Mouse (Mus musculus) left cerebral cortex, postnatal 25 days (tissue): ENCODE measurements around the gene Gsn. TPM values are rescaled to one million over a fixed set of nuclear protein-coding genes. Genes with fewer than 3 reads are reported as not detected.

Experiments used
- DNase-seq, 2 experiments: peaks; one replicate each; pipeline ENCODE4 v3.0.0; 2022; ENCODE audit warnings: low spot score in 2 of 2, mixed read lengths in 1 of 2
- intact Hi-C: fragments of 180-260 bp; cut with DNase I; formaldehyde crosslinking; loops from one replicate; pipeline ENCODE4 v1.15.1; 2025
- total RNA-seq, 2 experiments: library from RNA; stranded (reverse); gene quantifications; 2 replicates each; pipeline ENCODE4 v1.2.3; 2021

Gsn gene
- total RNA-seq, 2 experiments from 2014 or later = 63.5 to 75.4 TPM

DNA sequence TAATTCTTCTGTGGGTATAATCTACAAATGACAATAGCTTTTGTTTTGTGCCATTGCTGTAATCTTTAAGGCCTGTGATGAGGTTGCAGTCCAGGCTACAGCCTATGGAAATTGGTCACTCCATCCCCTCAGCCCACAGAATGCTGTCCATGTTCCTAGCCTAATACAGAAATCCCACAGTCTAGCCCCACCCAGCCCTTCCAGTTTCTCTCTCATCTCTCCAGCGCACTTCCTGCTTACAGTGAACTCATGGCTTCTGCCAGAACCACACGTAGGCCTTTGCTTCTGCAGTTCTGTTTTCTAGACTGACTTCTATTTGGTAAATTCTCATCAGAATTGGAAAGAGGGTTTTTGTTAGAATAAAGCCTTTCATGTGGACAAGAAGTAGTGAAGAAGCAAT is 89.8 kb downstream of the Gsn start:
- DNase-seq = no peak
- intact Hi-C loops = loop anchor here (5.0 kb wide), 1 partner anchor 134 kb away; no protein-coding TSS in a partner anchor

DNA sequence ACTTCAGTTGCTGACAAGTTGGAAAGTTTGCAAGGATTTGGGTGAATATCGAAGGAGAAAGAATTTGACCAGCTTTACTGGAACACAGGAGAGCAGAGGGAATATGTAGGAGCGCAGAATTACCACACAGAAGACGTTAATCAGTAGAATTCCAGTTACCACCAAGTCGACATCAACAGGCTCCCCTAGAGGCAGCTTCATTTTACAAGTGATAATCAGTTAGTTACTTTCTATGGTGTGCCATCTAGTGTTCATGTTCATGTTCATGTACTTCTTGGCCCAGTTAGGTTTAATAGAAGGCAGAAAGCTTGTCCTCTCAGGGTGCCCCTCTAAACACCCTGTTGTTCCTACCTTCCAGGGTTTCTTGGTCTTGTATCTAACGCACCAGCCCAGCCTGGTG is 93.0 kb downstream of the Gsn start:
- peak in 1 of 2 experiments; percentile 11 for DNase-seq
- intact Hi-C loops = loop anchor here (1.0 to 5.0 kb wide), 2 partner anchors 51 to 137 kb away; no protein-coding TSS in a partner anchor

Other genes starting within 250 kb of the Gsn start
- under 1 TPM; 0.09 to 0.23 TPM for gene Hc, start 194.9 kb upstream of the Gsn start, total RNA-seq
- under 1 TPM in 1 of 2 experiments, not detected in 1; 0.41 TPM for gene AI182371, start 154.8 kb upstream of the Gsn start, total RNA-seq
- gene Cntrl, start 146.9 kb upstream of the Gsn start, total RNA-seq = 1 to 10 TPM; 7.1 to 8.6 TPM
- 100 to 1,000 TPM; 235 to 237 TPM for gene Rab14, start 55.3 kb upstream of the Gsn start, total RNA-seq
- 1 to 10 TPM; 8.3 to 9.1 TPM for gene Stom, start 80.6 kb downstream of the Gsn start, total RNA-seq
- not detected for gene 4930568D16Rik, start 111.3 kb downstream of the Gsn start, total RNA-seq
- gene 4930402F06Rik, start 140.8 kb downstream of the Gsn start, total RNA-seq = not detected
- gene Ggta1, start 206.9 kb downstream of the Gsn start, total RNA-seq = 1 to 10 TPM; 2.8 to 3.4 TPM